Mouse (Mus musculus): ENCODE results near the gene Mef2c. TPM values are rescaled to one million over a fixed set of nuclear protein-coding genes. Genes with fewer than 3 reads are reported as not detected.

Mef2c gene
- total RNA-seq, 2 experiments from 2014 or later = 119 to 131 TPM

- no peak for TF ChIP-seq CTCF (conservative IDR thresholded peaks at IDR 0.05)
- DNase-seq (ENCODE audit: low spot score in 2 of 2) = no peak
- no peak overlapping the region for H3K4me3 ChIP-seq
- peak overlapping the region; percentile 36; the same call in 1 of the 2 replicates for H3K27ac ChIP-seq
These were observed 148.2 kb downstream of the Mef2c start for GRCm38 (mm10) chr13:83651941-83652548.

GRCm38 (mm10) chr13:83652560-83652959 is 148.7 kb downstream of the Mef2c start:
- Histone ChIP-seq H3K27ac (peak overlapping the region; percentile 21), H3K4me3 (no peak overlapping the region)
- no peak for TF ChIP-seq CTCF (conservative IDR thresholded peaks at IDR 0.05)
- DNase-seq (ENCODE audit: low spot score in 2 of 2) = no peak

- DNase-seq (ENCODE audit: low spot score in 2 of 2) = peak; percentile 85 to 88
- TF ChIP-seq CTCF (conservative IDR thresholded peaks at IDR 0.05) = peak; percentile 99
- peak overlapping the region; percentile 68 for H3K27ac ChIP-seq
These were observed 151.3 kb downstream of the Mef2c start for GRCm38 (mm10) chr13:83654889-83655769.

DNA sequence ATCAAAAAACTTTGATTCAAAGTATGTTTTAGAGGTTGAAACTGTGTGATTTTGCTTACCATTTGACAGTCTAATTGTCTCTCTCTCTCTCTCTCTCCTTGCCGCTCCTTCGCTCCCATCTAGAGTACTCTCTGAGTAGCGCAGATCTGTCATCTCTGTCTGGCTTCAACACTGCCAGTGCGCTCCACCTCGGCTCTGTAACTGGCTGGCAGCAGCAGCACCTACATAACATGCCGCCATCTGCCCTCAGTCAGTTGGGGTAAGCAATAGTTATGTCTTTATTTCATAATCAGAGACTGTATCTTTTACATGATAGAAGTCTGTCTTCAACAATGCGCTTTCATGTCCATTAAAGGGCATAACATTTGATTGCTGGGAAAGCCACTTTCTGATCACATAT is 152.3 kb downstream of the Mef2c start:
- Histone ChIP-seq H3K4me3 (no peak overlapping the region), H3K27ac (peak overlapping the region; percentile 54)
- no peak for DNase-seq (ENCODE audit: low spot score in 2 of 2)
- TF ChIP-seq CTCF (conservative IDR thresholded peaks at IDR 0.05) = peak; percentile 7; the same call in 1 of the 2 replicates

More at GRCm38 (mm10) chr13:83654889-83655769, 151.3 kb downstream of the Mef2c start:
- H3K4me3 ChIP-seq = no peak overlapping the region; the same call in 1 of the 2 replicates

- no peak for DNase-seq (ENCODE audit: low spot score in 2 of 2)
- no peak overlapping the region for H3K4me3 ChIP-seq
- H3K27ac ChIP-seq = peak overlapping the region; percentile 54
- peak; percentile 85 for TF ChIP-seq CTCF (conservative IDR thresholded peaks at IDR 0.05)
These were observed 152.9 kb downstream of the Mef2c start for GRCm38 (mm10) chr13:83656773-83657172.

DNA sequence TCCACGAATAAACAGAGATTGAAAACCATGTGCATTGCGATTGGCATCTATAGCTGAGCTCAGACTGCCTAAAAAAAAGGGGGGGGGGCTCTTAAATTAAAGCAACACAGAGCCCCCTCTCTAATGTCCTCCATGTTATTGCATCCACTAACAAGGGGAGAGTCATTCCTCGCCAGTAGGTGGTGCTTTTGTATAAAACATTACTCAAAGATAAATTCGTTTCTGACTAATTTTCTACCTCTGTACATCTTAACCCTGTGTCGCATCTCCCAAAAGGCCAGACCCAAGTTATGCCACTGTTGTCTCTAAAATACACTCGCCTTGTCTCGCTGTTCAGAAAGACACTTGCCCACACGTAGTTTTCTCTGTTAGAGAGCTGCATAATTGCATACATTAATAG is 156.9 kb downstream of the Mef2c start:
- peak overlapping the region; percentile 36 for H3K4me3 ChIP-seq
- H3K27ac ChIP-seq = peak overlapping the region; percentile 82
- peak; percentile 82 for TF ChIP-seq CTCF (conservative IDR thresholded peaks at IDR 0.05)
- DNase-seq (ENCODE audit: low spot score in 2 of 2) = peak; percentile 44 to 52

GRCm38 (mm10) chr13:83661166-83661565 is 157.3 kb downstream of the Mef2c start:
- peak overlapping the region; percentile 36 for H3K4me3 ChIP-seq
- TF ChIP-seq CTCF (conservative IDR thresholded peaks at IDR 0.05) = no peak
- no peak for DNase-seq (ENCODE audit: low spot score in 2 of 2)
- H3K27ac ChIP-seq = peak overlapping the region; percentile 82

DNA sequence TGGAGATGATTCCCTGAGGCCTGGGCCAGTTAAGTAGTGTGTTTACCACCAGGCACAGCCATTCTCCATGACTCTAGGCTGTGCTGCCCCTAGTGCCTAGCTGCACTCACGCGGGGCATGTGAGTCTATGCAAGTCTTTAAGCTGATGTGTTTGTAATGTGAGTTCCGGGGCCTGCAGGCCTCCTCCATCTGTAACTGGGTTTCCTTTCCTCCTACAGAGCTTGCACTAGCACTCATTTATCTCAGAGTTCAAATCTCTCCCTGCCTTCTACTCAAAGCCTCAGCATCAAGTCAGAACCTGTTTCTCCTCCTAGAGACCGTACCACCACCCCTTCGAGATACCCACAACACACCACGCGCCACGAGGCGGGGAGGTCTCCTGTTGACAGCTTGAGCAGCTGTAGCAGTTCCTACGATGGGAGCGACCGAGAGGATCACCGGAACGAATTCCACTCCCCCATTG is 158.3 kb downstream of the Mef2c start:
- peak overlapping the region; percentile 42 for H3K4me3 ChIP-seq
- DNase-seq (ENCODE audit: low spot score in 2 of 2) = peak in 1 of 2 experiments; percentile 48
- peak; percentile 69 for TF ChIP-seq CTCF (conservative IDR thresholded peaks at IDR 0.05)
- H3K27ac ChIP-seq = peak overlapping the region; percentile 82

DNA sequence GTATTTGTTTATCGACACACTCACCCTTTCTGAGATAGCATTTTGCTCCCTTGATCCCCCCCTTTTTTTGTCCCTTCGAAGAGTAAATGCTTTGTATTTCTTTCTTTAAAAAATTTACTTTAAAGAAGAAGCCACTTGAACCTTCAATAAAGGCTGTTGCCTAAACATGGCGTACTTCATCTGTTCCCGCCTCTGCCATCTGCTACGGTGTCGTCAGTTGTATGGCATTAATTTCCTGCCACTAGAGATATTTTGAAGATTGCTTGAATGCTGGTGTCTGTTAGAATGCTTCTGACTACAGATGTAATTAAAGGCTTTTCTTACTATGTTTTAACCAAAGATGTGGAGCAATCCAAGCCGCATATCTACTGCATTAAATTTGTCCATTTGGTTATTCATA is 162.3 kb downstream of the Mef2c start:
- peak overlapping the region; percentile 82; the same call in 1 of the 2 replicates for H3K27ac ChIP-seq
- no peak for TF ChIP-seq CTCF (conservative IDR thresholded peaks at IDR 0.05)
- no peak for DNase-seq (ENCODE audit: low spot score in 2 of 2)
- no peak overlapping the region for H3K4me3 ChIP-seq

DNA sequence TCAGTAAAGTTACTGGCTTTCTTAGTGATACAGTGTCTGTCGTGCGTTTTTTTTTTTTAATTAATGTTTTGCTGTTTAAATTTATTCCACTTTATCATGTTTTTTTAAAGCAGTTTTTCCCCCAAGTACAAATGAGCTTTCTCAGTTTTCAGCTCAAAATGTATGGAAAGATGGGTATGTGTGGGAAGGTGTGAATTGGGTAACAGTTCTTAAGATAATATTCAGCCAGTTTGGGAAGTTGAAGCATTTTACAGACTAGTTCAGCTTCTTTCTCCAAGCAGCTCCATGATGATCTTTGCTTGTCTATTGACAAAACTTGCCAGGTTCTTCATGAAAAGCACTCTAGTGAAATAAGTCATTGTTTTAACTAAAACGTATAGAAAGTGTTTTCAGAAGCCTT is 163.2 kb downstream of the Mef2c start:
- TF ChIP-seq CTCF (conservative IDR thresholded peaks at IDR 0.05) = no peak
- H3K27ac ChIP-seq = no peak overlapping the region

DNA sequence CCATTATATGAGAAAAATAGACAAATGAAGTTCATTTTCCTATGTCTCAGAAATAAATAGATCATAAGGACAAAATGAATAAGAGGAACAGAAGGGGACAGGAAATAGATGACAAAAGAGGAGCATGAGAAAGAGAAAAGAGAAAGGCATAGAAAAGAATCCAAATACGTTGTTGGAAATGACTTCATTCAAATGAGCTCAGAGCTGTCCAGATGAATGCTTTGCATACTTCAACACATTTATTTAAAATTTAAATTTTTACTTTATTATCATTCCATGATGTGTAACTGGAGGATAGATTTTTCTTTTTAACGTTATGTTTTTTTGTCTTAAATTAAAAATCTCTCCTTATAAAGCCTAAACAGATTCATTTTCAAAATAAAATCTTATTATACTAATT is 203.8 kb downstream of the Mef2c start:
- no peak overlapping the region for H3K4me3 ChIP-seq
- DNase-seq (ENCODE audit: low spot score in 2 of 2) = no peak
- 0 out of 2 replicates have a peak overlapping the region, but pooled peaks have one; percentile 9 for H3K27ac ChIP-seq
- TF ChIP-seq CTCF (conservative IDR thresholded peaks at IDR 0.05) = no peak

More for the DNA sequence above, 163.2 kb downstream of the Mef2c start:
- H3K4me3 ChIP-seq = no peak overlapping the region
- no peak for DNase-seq (ENCODE audit: low spot score in 2 of 2)

GRCm38 (mm10) chr13:83712778-83713380 is 209.0 kb downstream of the Mef2c start:
- H3K27ac ChIP-seq = peak overlapping the region; percentile 100
- no peak for DNase-seq (ENCODE audit: low spot score in 2 of 2)
- no peak for TF ChIP-seq CTCF (conservative IDR thresholded peaks at IDR 0.05)
- H3K4me3 ChIP-seq = peak overlapping the region; percentile 50; the same call in 1 of the 2 replicates

Data from layer of hippocampus, adult 2 months (tissue).